Mouse (Mus musculus) brain, embryonic 18.5 days (tissue): Measurements from ENCODE around the gene Tbc1d8b.

Experiments used
- DNase-seq: peaks from one replicate; pipeline ENCODE4 v3.0.0-alpha.2; 2012; ENCODE audit warnings: low read depth, low spot score

Tbc1d8b gene

GRCm38 (mm10) chrX:139779401-139779800 is 94.6 kb downstream of the Tbc1d8b start:
- DNase-seq, result no peak

GRCm38 (mm10) chrX:139780988-139781387 is 96.2 kb downstream of the Tbc1d8b start:
- DNase-seq, result no peak

GRCm38 (mm10) chrX:139781563-139781962 is 96.8 kb downstream of the Tbc1d8b start:
- no peak for DNase-seq

- DNase-seq, result no peak
Observed at GRCm38 (mm10) chrX:139782278-139783044, 97.7 kb downstream of the Tbc1d8b start, which contains the start of gene Ripply1. TSS of gene Ripply1 (minus strand) at chrX:139782353.

- DNase-seq, result no peak
Observed at GRCm38 (mm10) chrX:139783045-139783422, 98.2 kb downstream of the Tbc1d8b start.

- DNase-seq, result no peak
Observed at GRCm38 (mm10) chrX:139785764-139786163, 101.0 kb downstream of the Tbc1d8b start.

- no peak for DNase-seq
Observed at GRCm38 (mm10) chrX:139794072-139794845, 109.5 kb downstream of the Tbc1d8b start.

- DNase-seq, result no peak
Observed at GRCm38 (mm10) chrX:139796037-139796436, 111.2 kb downstream of the Tbc1d8b start.

- no peak for DNase-seq
Observed at GRCm38 (mm10) chrX:139797875-139798274, 113.1 kb downstream of the Tbc1d8b start.

- no peak for DNase-seq
Observed at GRCm38 (mm10) chrX:139799953-139800352, 115.2 kb downstream of the Tbc1d8b start.

GRCm38 (mm10) chrX:139800406-139800878 is 115.6 kb downstream of the Tbc1d8b start, which contains the start of gene Cldn2:
TSS of gene Cldn2 (plus strand) at chrX:139800828.
- DNase-seq, result no peak
